Mouse (Mus musculus): ENCODE results near the gene Slc36a2.

Slc36a2 gene

DNA sequence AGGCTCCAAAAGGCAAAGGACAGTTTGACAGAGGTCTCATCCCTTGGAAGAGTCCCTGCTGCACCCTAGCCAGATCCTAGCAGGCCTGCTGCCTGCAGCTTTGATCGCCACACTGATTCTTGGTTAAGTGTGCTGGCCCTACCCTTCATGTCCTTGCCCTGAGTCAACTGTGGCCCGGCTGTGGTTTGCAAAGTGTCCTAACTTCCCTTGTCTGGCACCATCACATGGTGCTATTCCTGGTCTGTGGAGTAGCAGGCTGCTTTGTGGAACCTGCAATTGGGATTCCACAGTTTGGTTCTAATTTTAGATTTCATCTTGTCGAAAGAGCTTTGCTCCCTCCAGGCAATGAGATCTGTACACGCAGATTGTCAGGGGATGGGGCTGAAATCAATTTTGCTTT, 2.4 kb upstream of the Slc36a2 start:
- DNase-seq (ENCODE audit: extremely low spot score, low read depth, low spot score): no peak

DNA sequence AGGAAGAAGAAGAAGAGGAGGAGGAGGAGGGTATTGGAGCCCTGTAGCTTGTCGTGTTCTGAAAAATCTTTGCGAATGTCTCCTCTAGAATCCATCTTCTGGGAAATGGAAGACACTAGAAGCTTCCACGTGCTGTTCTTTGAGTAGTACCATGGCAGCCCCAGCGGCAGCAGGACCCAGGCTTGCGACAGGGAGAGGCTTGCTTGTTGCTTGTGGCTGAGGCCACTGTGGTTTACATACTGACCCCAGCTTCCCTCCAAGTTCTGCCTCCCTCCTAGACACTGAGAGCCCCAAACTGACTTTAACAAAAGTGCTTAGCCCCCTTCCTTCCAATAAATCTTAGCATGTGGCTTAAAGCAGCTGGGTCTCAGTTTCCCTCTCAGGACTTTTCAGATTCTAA, 631 bp downstream of the Slc36a2 start:
- no peak for DNase-seq (ENCODE audit: extremely low spot score, low read depth, low spot score)

DNA sequence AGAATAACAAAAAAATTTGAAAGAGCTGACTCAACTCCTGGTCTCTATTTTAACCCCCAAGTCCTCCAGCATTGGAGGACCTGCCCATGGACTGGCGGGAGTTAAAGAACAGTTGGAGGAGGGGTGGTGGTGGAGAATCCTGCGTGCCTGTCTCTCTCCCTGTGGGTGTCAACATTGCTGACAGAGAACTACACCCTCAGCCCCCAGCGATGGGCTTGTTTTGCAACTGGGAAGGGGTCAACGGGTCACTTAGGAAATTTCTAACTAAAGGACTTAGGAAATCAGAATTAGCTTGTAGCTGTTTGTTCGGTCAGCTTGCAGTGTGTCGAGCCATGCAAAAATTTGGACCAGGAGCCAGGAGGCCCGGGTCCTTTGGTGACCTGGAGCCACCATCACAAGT, 1.8 kb downstream of the Slc36a2 start:
- DNase-seq (ENCODE audit: extremely low spot score, low read depth, low spot score): no peak

DNA sequence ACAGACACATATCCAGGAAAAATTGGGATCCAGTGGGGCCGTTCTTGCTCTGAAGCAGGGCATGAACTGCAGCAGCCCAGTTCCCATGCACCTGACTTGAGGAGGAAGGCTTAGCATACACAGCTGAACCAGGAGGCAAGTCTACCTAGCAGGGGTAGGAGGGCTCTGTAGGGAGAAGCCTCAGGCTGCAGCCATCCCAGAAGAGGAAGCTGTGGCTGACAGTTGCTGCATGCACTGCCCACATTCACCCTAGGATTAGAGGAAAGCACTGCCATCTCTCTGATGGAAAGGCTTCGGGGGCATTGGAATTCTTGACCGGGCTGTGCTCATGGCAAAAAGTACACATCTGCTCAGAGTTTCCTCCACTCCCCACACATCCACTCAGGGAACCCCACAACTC, 5.0 kb downstream of the Slc36a2 start:
- DNase-seq (ENCODE audit: extremely low spot score, low read depth, low spot score): no peak

DNA sequence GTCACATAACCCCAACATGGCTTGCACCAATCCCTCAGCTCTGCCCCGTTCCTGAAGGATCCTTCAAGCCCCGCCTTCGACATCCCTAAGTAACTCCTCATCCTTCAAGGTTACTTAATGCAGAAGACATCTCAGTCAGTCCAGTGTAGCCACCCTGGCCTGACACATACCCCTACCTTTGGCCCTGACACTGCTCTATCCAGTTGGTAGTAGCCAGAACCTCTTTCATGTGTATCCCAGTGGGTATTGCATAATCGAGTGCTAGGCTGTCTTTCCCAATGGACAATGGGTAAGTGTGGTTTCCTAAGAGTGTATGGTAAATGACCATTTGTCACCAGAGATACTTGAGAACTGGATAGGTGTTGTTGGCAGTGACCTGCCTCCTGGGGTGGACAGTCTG, 6.0 kb downstream of the Slc36a2 start:
- no peak for DNase-seq (ENCODE audit: extremely low spot score, low read depth, low spot score)

DNA sequence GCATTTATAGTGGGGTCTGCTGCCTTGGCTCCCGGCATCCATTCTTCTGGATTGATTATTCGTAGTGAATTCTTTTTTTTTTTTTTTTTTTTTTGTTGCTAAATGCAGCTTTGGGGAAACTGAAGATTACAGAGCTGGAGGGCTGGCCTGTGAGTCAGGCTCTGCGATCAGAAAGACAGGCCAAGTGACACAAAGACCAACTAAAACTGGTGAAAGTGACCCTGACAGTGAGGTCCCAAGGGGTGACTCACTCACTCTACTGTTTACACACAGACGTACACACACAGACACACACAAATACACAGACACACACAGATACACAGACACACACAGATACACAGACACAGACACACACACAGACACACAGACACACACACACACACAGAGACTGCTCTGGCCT, 14.4 kb downstream of the Slc36a2 start:
- no peak for DNase-seq (ENCODE audit: extremely low spot score, low read depth, low spot score)

DNA sequence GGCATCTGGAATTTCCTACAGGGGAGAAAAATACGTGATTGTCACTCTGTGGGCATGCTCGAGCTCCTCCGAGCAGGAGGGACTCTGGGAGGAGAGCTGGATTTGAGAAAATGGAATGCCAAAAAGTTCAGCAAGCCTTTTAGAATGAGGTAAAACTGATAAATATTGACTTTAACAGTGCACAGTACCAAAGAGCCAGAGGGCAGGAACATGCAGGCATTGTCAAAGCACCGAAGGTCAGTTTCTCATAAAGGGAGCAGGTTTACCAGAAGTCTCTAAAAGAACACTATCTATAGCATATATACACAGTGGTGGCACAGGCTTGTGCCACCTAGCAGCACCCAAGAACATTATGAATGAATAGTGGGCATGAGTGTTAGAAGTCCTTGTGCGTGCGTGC, 16.0 kb downstream of the Slc36a2 start:
- no peak for DNase-seq (ENCODE audit: extremely low spot score, low read depth, low spot score)

DNA sequence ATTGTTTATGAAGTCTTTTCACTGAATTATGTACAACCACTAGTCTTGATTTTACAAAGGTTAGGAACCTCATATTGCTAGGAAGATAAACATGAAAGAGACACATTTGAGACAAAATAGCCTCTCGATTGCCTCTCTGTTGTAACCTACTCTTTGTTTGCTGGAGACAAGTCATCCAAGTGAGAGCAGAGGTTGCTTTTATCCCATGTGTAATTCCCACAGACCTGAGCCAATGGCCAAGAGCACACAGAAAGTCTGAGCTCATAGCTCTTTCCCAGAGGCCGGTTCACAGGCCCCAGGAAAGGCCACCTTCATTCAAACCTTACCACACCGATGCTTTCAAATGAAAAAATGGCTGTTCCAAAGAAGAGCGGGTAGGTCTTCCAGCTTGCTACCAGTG, 16.4 kb downstream of the Slc36a2 start:
- no peak for DNase-seq (ENCODE audit: extremely low spot score, low read depth, low spot score)

DNA sequence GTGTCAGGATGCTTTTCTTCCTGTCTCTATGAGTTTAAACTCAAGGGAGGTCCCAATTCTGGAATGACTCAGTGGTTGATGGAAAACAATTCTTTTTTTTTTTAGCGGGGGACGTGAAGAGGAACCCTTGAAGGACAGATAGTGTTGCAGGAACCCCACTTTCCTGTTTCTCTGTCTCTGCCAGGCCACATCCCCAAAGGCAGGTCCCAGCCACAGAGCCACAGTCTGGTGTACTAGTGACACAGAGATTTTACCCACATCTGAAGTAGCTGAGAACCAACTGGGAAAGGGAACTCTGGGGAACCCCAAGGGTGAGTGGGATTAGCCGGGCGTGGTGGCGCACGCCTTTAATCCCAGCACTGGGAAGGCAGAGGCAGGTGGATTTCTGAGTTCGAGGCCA, 19.1 kb downstream of the Slc36a2 start:
- DNase-seq (ENCODE audit: extremely low spot score, low read depth, low spot score): no peak

DNA sequence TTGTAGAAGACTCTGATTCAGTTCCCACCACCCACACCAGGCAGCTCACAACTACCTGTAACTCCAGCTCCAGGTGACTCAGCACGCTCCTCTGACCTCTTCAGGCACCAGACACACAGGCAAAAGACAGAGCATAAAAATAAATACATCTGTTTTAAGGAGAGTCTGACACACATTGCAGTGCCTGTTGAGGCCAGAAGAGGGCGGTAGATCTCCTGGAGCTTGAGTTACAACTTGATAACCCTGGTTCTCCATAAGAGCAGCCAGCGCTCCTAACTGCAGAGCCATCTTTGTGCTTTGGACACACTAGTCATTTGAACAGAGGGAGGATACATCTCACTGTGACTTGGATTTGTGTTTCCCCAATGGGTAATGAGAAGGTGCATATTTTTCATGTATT, 20.2 kb downstream of the Slc36a2 start:
- DNase-seq (ENCODE audit: extremely low spot score, low read depth, low spot score): no peak

DNA sequence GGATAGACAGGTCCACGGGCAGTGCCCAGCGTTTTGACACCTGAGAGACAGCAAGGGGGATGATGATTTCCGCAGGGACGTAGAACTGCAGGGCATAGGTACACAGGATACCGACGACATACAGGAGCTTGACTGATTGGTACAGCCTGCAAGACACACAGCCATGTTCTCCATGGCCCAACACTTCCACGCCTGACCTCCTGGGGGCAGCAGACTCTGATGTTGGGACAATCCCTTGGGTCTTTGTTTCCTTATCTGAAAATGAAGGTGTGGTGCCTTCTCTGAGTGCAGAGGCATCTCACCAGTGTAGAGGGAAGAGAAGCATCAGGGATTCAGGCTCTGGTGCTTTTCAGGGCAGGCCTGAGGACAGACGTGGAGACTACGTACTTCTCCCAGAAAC, 22.2 kb downstream of the Slc36a2 start:
- DNase-seq (ENCODE audit: extremely low spot score, low read depth, low spot score): no peak

DNA sequence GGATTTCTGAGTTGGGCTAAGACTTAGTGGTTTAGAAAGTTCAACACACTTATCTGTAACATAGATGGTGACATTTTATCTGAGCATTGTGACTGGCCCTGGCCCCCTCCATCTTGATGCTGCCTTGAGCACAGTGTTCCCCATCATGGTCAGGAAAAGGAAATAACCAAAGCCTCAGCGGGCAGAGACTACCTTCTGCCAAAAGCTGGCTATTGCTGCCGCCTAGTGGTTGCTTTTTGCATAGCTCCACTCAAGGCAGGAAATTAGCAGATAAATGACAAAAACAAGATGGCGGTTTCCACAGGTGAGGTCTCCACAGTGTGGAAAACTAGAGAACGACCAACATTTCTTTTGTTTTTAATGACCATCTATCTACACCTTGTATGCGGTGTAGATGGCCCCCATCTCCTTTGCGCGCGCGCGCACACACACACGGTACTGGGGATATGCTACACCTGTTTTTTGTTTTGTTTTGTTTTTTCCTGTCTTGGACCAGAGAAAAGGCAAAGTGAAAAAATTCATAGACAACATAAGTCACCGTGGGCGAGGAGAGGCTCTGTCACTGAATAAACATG, 26.0 kb downstream of the Slc36a2 start:
- DNase-seq (ENCODE audit: extremely low spot score, low read depth, low spot score): peak; percentile 35

DNA sequence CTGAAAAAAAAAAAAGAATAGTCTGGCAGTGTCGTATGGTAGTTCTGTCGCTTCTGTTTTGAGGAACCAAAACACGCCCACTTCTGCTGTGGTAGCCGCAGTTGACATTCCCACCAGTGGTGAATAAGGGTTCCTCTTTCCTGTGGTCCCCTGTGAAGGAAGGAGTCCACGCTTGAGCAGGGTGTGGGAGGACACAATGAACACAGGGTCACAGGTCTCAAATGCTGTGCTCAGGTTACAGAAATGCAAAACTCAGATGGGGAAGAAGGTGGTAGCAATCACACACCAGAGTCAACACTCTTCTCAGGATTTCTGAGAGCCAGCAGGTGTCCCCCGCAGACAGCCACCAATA, 29.8 kb downstream of the Slc36a2 start:
- DNase-seq (ENCODE audit: extremely low spot score, low read depth, low spot score): no peak

DNA sequence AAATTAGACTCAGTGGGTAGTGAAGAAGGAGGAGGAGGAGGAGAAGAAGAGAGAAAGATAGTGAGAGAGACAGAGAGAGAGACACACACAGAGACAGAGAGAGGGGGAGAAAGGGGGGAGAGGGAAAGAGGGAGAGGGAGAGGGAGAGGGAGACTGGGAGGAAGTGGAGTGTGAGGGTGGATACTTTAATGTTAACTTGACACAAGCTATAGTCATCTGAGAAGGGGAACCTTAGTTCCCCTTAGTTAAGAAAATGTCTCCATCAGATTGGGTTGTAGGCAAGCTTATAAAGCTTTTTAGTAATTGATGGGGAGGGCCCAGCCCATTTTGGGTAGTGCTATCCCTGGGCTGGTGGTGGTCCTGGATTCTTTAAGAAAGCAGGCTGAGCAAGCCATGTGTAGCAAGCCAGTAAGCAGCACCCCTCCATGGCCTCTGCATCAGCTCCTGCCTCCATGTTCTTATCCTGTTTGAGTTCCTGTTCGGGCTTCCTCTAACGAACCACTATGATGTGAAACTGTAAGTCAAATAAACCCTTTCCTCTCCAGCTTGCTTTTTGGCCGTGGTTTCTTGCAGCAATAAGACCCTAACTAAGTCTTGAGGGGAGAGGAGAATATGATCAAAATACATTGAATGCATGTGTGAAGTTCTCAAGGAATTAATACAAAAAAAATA, 30.3 kb downstream of the Slc36a2 start:
- DNase-seq (ENCODE audit: extremely low spot score, low read depth, low spot score): no peak

DNA sequence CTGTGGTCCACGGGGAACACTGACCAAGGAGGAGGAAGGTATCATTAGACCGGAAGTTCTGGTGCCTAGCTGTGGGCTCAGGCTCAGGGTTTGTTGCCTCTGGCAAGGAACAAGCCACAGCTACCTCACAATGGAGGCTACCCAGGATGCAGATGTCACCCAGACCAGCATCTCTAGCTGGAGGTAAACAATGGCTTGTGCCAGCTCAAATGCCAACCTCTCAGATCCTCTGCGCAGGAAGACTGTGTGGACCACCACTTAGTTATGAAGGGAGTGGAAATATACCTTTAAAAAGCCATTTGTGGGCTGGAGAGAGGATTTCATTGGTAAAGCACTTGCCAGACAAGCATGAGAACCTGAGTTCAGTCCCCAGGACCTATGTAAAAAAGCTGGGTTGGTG, 33.3 kb downstream of the Slc36a2 start, which contains the start of gene Slc36a3:
Slc36a3 (minus strand) TSS at position 101 of the 400 bp plus-strand sequence.
- DNase-seq (ENCODE audit: extremely low spot score, low read depth, low spot score): no peak

DNA sequence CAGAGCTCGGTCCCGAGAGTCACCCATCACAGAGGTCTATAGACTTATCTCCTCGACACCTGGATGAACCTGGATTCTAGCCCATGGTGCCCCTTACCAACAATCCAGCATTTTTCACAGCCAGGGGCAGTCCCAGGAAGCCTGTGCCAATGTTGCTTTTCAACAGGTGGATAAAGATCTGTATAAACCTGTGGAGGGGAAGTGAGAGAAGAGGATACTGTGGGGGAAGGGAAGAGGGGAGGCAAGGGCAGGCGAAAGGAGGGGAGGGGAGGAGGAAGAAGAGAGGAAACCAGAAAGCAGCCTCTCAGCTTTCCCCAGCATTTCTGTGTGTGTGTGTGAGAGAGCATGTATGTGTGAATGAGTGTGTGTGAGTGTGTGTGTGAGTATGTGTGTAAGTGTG, 36.4 kb downstream of the Slc36a2 start:
- DNase-seq (ENCODE audit: extremely low spot score, low read depth, low spot score): no peak

DNA sequence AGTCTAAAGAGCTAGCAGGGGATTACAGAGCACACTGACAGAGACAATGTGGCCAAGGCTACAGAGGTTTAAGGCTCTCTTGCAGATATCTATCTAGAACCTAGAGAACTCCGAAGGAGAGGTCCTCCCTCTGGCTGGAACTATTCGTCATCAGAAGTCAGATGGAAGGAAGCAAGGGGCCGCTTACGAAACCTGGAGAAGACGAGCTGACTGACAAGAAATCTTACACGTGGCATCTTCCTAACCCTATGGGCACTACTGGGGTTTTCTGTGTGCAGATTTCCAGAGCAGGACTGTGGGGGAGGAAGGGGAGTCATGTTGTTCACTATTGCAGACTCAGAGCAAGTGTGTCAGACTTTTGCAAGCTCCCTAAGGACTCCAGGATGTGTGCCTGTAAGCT, 37.5 kb downstream of the Slc36a2 start:
- no peak for DNase-seq (ENCODE audit: extremely low spot score, low read depth, low spot score)

DNA sequence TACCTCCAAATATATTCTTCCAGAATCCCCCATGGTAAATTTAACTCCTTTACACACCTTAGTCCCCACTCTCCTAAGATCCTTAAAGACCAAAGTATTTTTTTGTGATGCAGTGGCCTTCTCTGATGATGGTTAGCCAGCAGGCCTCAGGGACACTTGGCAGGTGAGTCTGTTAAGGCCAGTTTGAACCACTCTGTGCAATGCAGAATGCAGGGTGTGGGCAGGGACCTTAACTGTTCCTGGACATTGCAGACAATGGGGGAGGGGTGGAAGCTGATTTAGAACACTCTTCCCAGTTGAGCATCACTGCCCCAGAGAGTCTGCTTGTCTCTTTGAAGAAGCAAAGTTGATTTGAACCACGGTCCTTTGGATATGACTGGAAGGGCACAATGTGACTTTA, 38.0 kb downstream of the Slc36a2 start:
- no peak for DNase-seq (ENCODE audit: extremely low spot score, low read depth, low spot score)

DNA sequence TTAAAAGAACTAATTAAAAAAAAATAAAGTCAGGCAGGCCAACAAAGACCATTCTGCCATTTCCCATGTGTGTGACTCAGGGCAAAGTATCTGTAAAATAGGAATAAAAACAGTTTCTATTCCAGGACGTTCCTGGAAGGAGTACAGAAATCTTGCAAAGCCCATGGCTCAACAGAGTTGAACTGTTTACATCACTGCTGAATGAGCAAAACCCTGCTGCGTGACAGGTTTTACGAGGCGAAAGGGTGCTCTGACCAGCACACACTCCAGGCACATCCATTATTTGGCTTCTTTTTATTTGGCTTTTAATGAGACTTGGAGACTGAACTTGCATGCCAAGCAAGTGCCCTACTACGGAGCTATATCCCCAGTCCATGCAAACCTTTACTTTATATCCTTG, 40.9 kb downstream of the Slc36a2 start:
- DNase-seq (ENCODE audit: extremely low spot score, low read depth, low spot score): no peak

DNA sequence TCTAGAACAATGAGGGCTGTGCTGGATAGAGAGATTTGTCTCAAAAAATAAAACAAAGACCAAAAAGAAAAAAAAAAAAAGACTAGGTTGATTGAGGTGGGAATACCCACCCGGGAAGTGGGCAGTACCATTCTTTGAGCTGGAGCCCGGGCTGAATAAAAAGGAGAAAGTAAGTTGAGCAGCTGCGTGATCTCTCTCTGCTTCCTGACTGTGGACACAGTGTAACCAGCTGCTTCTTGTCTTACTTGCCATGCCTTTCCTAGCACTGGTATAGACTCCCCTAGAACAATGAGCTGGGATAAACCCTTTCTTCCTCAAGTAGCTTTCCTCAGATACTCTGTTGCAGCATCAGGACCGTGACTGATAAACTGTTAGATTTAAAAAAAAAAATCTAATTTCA, 43.4 kb downstream of the Slc36a2 start:
- DNase-seq (ENCODE audit: extremely low spot score, low read depth, low spot score): no peak

DNA sequence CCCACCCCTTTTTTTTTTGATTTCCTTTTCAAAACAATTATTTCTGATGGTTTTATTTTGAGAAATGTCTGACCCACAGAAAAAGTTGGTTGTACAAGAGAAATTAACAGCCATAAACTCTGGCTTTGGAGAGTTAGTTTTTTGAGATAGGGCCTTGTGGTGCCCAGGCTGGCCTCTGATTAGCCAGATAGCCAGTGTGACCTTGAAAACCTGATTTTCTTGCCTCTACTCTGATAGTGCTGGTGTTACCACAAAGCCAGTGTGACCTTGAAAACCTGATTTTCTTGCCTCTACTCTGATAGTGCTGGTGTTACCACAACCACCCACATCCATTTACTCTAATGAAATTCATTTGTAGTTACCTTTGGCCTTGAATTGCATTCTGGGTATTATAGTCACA, 47.2 kb downstream of the Slc36a2 start:
- no peak for DNase-seq (ENCODE audit: extremely low spot score, low read depth, low spot score)

DNA sequence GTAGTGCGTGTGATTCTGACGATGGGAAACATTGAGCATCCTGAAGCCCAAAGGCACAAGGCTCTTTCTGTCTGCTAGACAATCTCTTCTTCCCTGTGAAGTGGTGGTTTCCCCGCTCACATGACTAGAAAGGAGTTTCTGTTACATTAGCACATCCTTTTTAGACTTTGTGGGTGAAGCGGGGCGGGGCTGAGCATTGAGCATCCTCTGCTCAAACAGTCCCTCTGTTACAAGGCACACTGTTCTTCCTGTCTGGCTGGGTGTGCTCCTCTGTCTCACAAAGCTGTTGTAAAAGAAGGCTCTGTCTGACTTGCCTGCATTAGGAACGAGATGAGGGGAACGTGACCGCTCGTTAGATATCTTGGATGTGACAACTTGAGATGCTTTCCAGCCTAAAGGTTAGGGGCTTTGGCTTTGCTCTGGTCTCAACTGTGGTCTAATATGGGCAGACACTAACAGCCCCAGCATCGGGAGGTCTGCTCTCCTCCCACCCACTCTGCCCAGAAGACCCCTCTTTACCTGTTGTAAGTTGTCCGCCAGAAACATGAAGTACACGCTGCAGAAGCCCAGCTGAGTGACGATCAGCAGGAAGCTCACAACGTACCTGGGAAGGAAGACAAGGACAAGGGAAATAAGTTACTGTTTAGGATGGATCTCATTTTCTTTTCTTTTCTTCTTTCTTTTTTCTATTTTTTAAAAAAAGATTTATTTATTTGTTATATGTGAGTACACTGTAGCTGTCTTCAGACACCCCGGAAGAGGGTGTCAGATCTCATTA, 47.9 kb downstream of the Slc36a2 start:
- no peak for DNase-seq (ENCODE audit: extremely low spot score, low read depth, low spot score)

DNA sequence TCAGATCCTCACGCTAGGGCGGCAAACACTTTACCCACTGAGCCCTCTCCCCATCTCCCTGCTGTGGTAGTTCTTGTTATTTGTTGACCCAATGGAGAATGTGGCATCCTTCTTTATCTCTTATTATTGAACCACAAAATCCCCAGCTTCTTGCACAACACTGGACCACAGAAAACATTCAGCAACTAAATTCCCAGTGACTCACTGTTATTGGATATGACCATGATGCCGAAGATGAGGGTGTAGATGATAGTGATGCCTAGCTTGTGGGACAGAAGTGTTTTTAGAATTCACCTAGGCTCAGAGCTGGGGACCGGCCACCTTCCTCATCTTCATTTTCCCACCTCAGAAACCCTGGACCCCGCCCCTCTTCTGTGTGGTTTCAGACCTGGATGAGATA, 50.0 kb downstream of the Slc36a2 start:
- no peak for DNase-seq (ENCODE audit: extremely low spot score, low read depth, low spot score)

Measured in hindlimb bud, embryonic 11.5 days (tissue).